Mouse (Mus musculus) midbrain, embryonic 16.5 days (tissue): ENCODE measurements at regions not wholly inside any gene's neighbourhood (a gene's known extent, or its start where the extent isn't known, plus 50 kb on each side); places are given as distances from the start of the nearest gene placed in this dataset.

Source experiments
- ATAC-seq: fragments of 200-750 bp; cut with Nextera tagmentation; 2 replicates; pipeline ENCODE4 v1.8.0; 2017; ENCODE audit warnings: moderate TSS enrichment
- H3K27ac ChIP-seq: fragments of 300-500 bp; sonication (generic); 2 replicates; pipeline ENCODE4 v1.5.1; 2014; ENCODE audit warnings: mild to moderate bottlenecking, low read length, mixed read lengths
- H3K27me3 ChIP-seq: fragments of 300-500 bp; sonication (generic); 2 replicates; pipeline ENCODE4 v1.6.1; 2014; ENCODE audit warnings: low read depth, low read length, mixed read lengths; ENCODE audit not compliant: control insufficient read depth, insufficient read depth
- H3K36me3 ChIP-seq: fragments of 300-500 bp; sonication (generic); 2 replicates; pipeline ENCODE4 v1.6.1; 2014; ENCODE audit warnings: mild to moderate bottlenecking, low read length, moderate library complexity, mixed read lengths; ENCODE audit not compliant: control insufficient read depth, insufficient read depth
- H3K4me1 ChIP-seq: fragments of 300-500 bp; sonication (generic); 2 replicates; pipeline ENCODE4 v1.6.1; 2014; ENCODE audit warnings: mild to moderate bottlenecking, low read length, mixed read lengths; ENCODE audit not compliant: control insufficient read depth, insufficient read depth
- H3K4me2 ChIP-seq: fragments of 300-500 bp; sonication (generic); 2 replicates; pipeline ENCODE4 v1.6.1; 2014; ENCODE audit warnings: mild to moderate bottlenecking, low read length, mixed read lengths
- H3K4me3 ChIP-seq: fragments of 300-500 bp; sonication (generic); 2 replicates; pipeline ENCODE4 v1.5.1; 2014; ENCODE audit warnings: low read depth, mild to moderate bottlenecking, low read length, moderate library complexity, mixed read lengths
- H3K9ac ChIP-seq: fragments of 300-500 bp; sonication (generic); 2 replicates; pipeline ENCODE4 v1.6.1; 2014; ENCODE audit warnings: low read depth, low read length, mixed read lengths
- H3K9me3 ChIP-seq: fragments of 300-500 bp; sonication (generic); replicated peaks from 2 replicates; pipeline ENCODE4 v1.6.1; 2014; ENCODE audit warnings: mild to moderate bottlenecking, low read length, mixed read lengths; ENCODE audit not compliant: control insufficient read depth, poor library complexity, severe bottlenecking
- WGBS: fragments of 180-500 bp; shearing (Covaris S2); extraction: QIAGEN DNeasy Blood & Tissue Kit; methylation state at CpG from one replicate; pipeline ENCODE4 v1.1.7; 2014; 5-methylcytosine and 5-hydroxymethylcytosine counted together

- Histone ChIP-seq H3K4me1 (no peaks in the 10 kb centered on the region), H3K9me3 (no peaks in the 10 kb centered on the region), H3K27ac (no peak overlapping the region)
Observed at GRCm38 (mm10) chr4:135045054-135045453, 75.4 kb upstream of the Runx3 start.

GRCm38 (mm10) chr4:135046619-135047018 is 73.8 kb upstream of the Runx3 start:
- 91% methylated on average over 7 of the region's 7 CpGs for WGBS
- ATAC-seq = no peak
- no peak overlapping the region for H3K4me2 ChIP-seq
- H3K27ac ChIP-seq = no peak overlapping the region
- H3K4me1 ChIP-seq = no peaks in the 10 kb centered on the region
- no peak overlapping the region for H3K4me3 ChIP-seq
- H3K9me3 ChIP-seq = no peaks in the 10 kb centered on the region
- H3K36me3 ChIP-seq = no peaks in the 10 kb centered on the region
- no peak overlapping the region for H3K9ac ChIP-seq
- no peaks in the 10 kb centered on the region for H3K27me3 ChIP-seq

More at GRCm38 (mm10) chr4:135045054-135045453, 75.4 kb upstream of the Runx3 start:
- no peak overlapping the region for H3K9ac ChIP-seq
- WGBS = 63% methylated on average over 16 of the region's 16 CpGs
- no peak overlapping the region for H3K4me3 ChIP-seq
- no peak overlapping the region for H3K4me2 ChIP-seq
- ATAC-seq = no peak
- H3K27me3 ChIP-seq = no peaks in the 10 kb centered on the region
- H3K36me3 ChIP-seq = no peaks in the 10 kb centered on the region

- Histone ChIP-seq H3K4me2 (no peak overlapping the region), H3K36me3 (no peaks in the 10 kb centered on the region), H3K27ac (no peak overlapping the region), H3K4me1 (no peaks in the 10 kb centered on the region), H3K9ac (no peak overlapping the region), H3K9me3 (no peaks in the 10 kb centered on the region), H3K27me3 (no peaks in the 10 kb centered on the region), H3K4me3 (no peak overlapping the region)
- no peak for ATAC-seq
- 76% methylated on average over 6 of the region's 6 CpGs for WGBS
Observed at GRCm38 (mm10) chr4:135047251-135047650, 73.2 kb upstream of the Runx3 start.

DNA sequence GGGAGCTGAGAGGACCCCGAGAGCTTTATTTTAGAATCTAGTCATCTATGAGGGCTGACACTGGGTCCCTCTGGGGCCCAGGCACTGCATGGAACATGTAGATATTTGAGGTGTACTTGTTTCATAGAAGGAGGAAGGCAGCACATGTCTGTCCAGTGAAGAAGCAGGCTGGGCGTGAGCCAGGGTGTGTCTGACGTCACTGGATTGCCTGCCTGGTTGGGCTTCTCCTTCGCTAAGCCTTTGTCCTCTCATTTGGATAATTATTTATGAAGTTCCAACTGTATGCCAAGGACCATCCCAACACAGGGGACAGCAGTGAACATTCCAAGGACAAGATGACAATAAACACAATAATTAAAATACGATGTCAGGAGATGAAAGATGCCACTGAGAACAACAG is 72.7 kb upstream of the Runx3 start:
- no peaks in the 10 kb centered on the region for H3K36me3 ChIP-seq
- WGBS = 83% methylated on average over 5 of the region's 5 CpGs
- H3K4me2 ChIP-seq = no peak overlapping the region
- H3K9ac ChIP-seq = no peak overlapping the region
- H3K4me1 ChIP-seq = no peaks in the 10 kb centered on the region
- no peak overlapping the region for H3K4me3 ChIP-seq
- no peak for ATAC-seq
- no peaks in the 10 kb centered on the region for H3K9me3 ChIP-seq
- H3K27ac ChIP-seq = no peak overlapping the region
- H3K27me3 ChIP-seq = no peaks in the 10 kb centered on the region

GRCm38 (mm10) chr4:135049924-135050323 is 70.5 kb upstream of the Runx3 start:
- H3K9me3 ChIP-seq = no peaks in the 10 kb centered on the region
- H3K9ac ChIP-seq = no peak overlapping the region
- WGBS = 46% methylated on average over 10 of the region's 10 CpGs
- H3K27me3 ChIP-seq = no peaks in the 10 kb centered on the region
- ATAC-seq = no peak
- no peaks in the 10 kb centered on the region for H3K4me1 ChIP-seq
- H3K36me3 ChIP-seq = no peaks in the 10 kb centered on the region
- no peak overlapping the region for H3K4me2 ChIP-seq
- no peak overlapping the region for H3K4me3 ChIP-seq
- H3K27ac ChIP-seq = no peak overlapping the region

DNA sequence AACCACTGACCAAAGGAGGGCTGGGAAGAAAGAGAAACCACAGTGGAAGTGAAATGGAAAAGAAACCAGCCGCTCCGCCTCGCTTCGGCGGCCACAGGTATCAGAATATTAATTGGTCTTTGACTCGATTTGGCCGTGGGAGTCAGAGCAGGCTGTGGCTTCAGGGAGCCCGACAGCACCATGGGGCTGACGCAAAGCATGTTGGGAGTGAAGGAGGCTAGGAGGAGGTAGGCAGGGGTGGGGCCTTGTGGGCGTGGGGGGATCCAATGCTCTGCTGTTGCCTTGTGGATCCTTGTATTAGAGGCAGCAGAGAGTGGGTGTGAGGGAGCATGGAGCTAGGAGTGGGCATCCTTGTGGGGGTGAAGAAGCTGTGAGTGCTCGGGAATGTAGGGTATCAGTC is 69.0 kb upstream of the Runx3 start:
- Histone ChIP-seq H3K9me3 (no peaks in the 10 kb centered on the region), H3K4me2 (no peak overlapping the region), H3K4me3 (no peak overlapping the region), H3K36me3 (no peaks in the 10 kb centered on the region), H3K4me1 (no peaks in the 10 kb centered on the region), H3K27me3 (no peaks in the 10 kb centered on the region), H3K27ac (no peak overlapping the region), H3K9ac (no peak overlapping the region)
- 82% methylated on average over 11 of the region's 11 CpGs for WGBS
- ATAC-seq = no peak

DNA sequence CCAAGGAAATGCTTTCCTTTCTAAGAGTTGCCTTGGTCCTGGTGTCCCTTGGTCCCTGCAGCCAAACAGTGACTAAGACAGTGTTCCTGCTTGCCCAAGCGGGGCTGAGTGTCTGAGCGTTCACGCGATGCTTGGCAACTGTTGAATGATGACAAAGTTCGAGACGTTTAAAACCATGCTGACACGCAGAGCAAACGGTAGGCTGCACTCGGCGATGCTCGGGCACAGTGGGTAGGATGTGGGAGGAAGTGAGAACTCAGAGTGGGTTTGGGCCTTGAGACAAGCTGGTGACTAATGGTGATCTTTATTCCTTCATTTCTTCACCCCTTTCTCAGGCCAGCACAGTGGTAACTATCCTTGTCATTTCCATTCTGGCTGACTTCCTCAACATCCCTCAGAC is 66.9 kb upstream of the Runx3 start:
- Histone ChIP-seq H3K4me1 (no peaks in the 10 kb centered on the region), H3K4me2 (no peak overlapping the region), H3K4me3 (no peak overlapping the region), H3K9ac (no peak overlapping the region), H3K36me3 (no peaks in the 10 kb centered on the region), H3K27me3 (no peaks in the 10 kb centered on the region), H3K27ac (no peak overlapping the region), H3K9me3 (no peaks in the 10 kb centered on the region)
- 97% methylated on average over 11 of the region's 11 CpGs for WGBS
- ATAC-seq = no peak

GRCm38 (mm10) chr4:135054353-135054752 is 66.1 kb upstream of the Runx3 start:
- Histone ChIP-seq H3K4me2 (no peak overlapping the region), H3K4me3 (no peak overlapping the region), H3K4me1 (no peaks in the 10 kb centered on the region), H3K27me3 (no peaks in the 10 kb centered on the region), H3K36me3 (no peaks in the 10 kb centered on the region), H3K27ac (no peak overlapping the region), H3K9ac (no peak overlapping the region), H3K9me3 (no peaks in the 10 kb centered on the region)
- WGBS = 86% methylated on average over 10 of the region's 10 CpGs
- ATAC-seq = no peak

DNA sequence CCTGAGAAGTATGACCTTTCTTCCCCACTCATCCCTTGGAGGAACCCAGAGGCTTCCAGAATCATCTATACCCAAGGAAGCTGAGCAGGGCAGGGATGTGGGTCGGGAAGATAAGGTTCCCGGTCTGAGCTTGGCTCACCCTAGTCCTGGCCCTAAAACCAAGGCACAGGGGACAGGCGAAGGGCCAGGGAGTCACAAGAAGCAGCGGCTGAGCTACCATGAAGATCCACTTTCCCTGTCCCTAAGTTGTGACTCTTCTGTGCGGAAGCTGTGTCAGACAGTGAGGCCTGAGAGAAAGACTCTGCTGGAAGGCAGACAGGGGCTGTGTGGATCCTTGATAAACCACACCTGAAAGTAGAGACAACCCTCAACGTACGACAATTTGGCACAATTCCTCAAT is 64.1 kb upstream of the Runx3 start:
- no peaks in the 10 kb centered on the region for H3K27me3 ChIP-seq
- H3K9me3 ChIP-seq = no peaks in the 10 kb centered on the region
- no peaks in the 10 kb centered on the region for H3K4me1 ChIP-seq
- no peak overlapping the region for H3K4me2 ChIP-seq
- no peak overlapping the region for H3K4me3 ChIP-seq
- no peak overlapping the region for H3K27ac ChIP-seq
- no peak for ATAC-seq
- H3K36me3 ChIP-seq = no peaks in the 10 kb centered on the region
- 92% methylated on average over 7 of the region's 7 CpGs for WGBS
- H3K9ac ChIP-seq = no peak overlapping the region

- H3K36me3 ChIP-seq = no peaks in the 10 kb centered on the region
- H3K4me1 ChIP-seq = no peaks in the 10 kb centered on the region
- H3K9ac ChIP-seq = no peak overlapping the region
- no peak overlapping the region for H3K27ac ChIP-seq
- no peak overlapping the region for H3K4me2 ChIP-seq
- no peaks in the 10 kb centered on the region for H3K27me3 ChIP-seq
- WGBS = 90% methylated on average over 11 of the region's 11 CpGs
- no peak for ATAC-seq
- no peaks in the 10 kb centered on the region for H3K9me3 ChIP-seq
- H3K4me3 ChIP-seq = no peak overlapping the region
Observed at GRCm38 (mm10) chr4:135057286-135057685, 63.2 kb upstream of the Runx3 start.
